Mouse (Mus musculus): ENCODE measurements around the gene AI182371. TPM values are rescaled to one million over a fixed set of nuclear protein-coding genes. Genes with fewer than 3 reads are reported as not detected.
A peak's percentile ranks its signal among the peaks of the same experiment; 100 is the strongest.

AI182371 gene
- polyA plus RNA-seq (2017; shearing (Covaris generic)), result under 1 TPM in 1 of 2 experiments, not detected in 1; 0.78 TPM

- ATAC-seq, result no peak
Observed at GRCm38 (mm10) chr2:35101443-35101842, at the start of gene AI182371. AI182371 (minus strand) TSS chr2:35101543.

GRCm38 (mm10) chr2:35148806-35149205 is 47.5 kb upstream of the AI182371 start:
- ATAC-seq, result no peak

- ATAC-seq, result no peak
Observed at GRCm38 (mm10) chr2:35141673-35142072, 40.3 kb upstream of the AI182371 start.

- no peak for ATAC-seq
Observed at GRCm38 (mm10) chr2:35138576-35138975, 37.2 kb upstream of the AI182371 start.

GRCm38 (mm10) chr2:35133891-35134290 is 32.5 kb upstream of the AI182371 start:
- ATAC-seq, result no peak

- no peak for ATAC-seq
Observed at GRCm38 (mm10) chr2:35132662-35133055, 31.3 kb upstream of the AI182371 start.

GRCm38 (mm10) chr2:35131991-35132661 is 30.8 kb upstream of the AI182371 start:
- peak; percentile 99 for ATAC-seq

GRCm38 (mm10) chr2:35131491-35131890 is 30.1 kb upstream of the AI182371 start:
- no peak for ATAC-seq

- ATAC-seq, result no peak
Observed at GRCm38 (mm10) chr2:35124716-35125115, 23.4 kb upstream of the AI182371 start.

GRCm38 (mm10) chr2:35110521-35110920 is 9.2 kb upstream of the AI182371 start:
- peak; percentile 27 for ATAC-seq

- ATAC-seq, result peak; percentile 58
Observed at GRCm38 (mm10) chr2:35109924-35110304, 8.6 kb upstream of the AI182371 start.

- peak; percentile 67 for ATAC-seq
Observed at GRCm38 (mm10) chr2:35109141-35109923, 8.0 kb upstream of the AI182371 start, which contains the start of gene Cntrl. Cntrl (plus strand) TSS chr2:35109492.

- no peak for ATAC-seq
Observed at GRCm38 (mm10) chr2:35108712-35109111, 7.4 kb upstream of the AI182371 start.

- ATAC-seq, result no peak
Observed at GRCm38 (mm10) chr2:35107984-35108635, 6.8 kb upstream of the AI182371 start.

- no peak for ATAC-seq
Observed at GRCm38 (mm10) chr2:35104843-35105242, 3.5 kb upstream of the AI182371 start.

GRCm38 (mm10) chr2:35103558-35103957 is 2.2 kb upstream of the AI182371 start:
- no peak for ATAC-seq

GRCm38 (mm10) chr2:35102777-35103176 is 1.4 kb upstream of the AI182371 start:
- no peak for ATAC-seq

GRCm38 (mm10) chr2:35100529-35100928 is 814 bp downstream of the AI182371 start:
- no peak for ATAC-seq

- ATAC-seq, result no peak
Observed at GRCm38 (mm10) chr2:35087418-35087817, 13.9 kb downstream of the AI182371 start.

- no peak for ATAC-seq
Observed at GRCm38 (mm10) chr2:35079166-35079565, 22.2 kb downstream of the AI182371 start.

GRCm38 (mm10) chr2:35074328-35074727 is 27.0 kb downstream of the AI182371 start:
- ATAC-seq, result no peak

- no peak for ATAC-seq
Observed at GRCm38 (mm10) chr2:35072547-35072946, 28.8 kb downstream of the AI182371 start.

- no peak for ATAC-seq
Observed at GRCm38 (mm10) chr2:35070275-35070674, 31.1 kb downstream of the AI182371 start.

Measured in activated CD4-positive, CD25-positive, alpha-beta regulatory T cell, adult 4 months (primary cell).